Mouse (Mus musculus): Measurements from ENCODE around the gene Pfkfb2.
"Not testable (repeated sequence)": the region's sequence is repeated elsewhere in the genome, so short reads cannot be mapped to it uniquely, and the experiment has no call there.

Pfkfb2 gene

GRCm38 (mm10) chr1:130681656-130682413 is 47.2 kb downstream of the Pfkfb2 start:
- no peak for DNase-seq

- no peak for DNase-seq
Measured at GRCm38 (mm10) chr1:130681075-130681474, 48.0 kb downstream of the Pfkfb2 start.

- DNase-seq = no peak
Measured at GRCm38 (mm10) chr1:130678551-130678950, 50.5 kb downstream of the Pfkfb2 start.

GRCm38 (mm10) chr1:130663576-130663975 is 65.5 kb downstream of the Pfkfb2 start:
- DNase-seq = not testable (repeated sequence)

GRCm38 (mm10) chr1:130661454-130661853 is 67.6 kb downstream of the Pfkfb2 start, which contains the start of gene C4bp:
C4bp (minus strand) TSS chr1:130661632.
- no peak for DNase-seq

- not testable (repeated sequence) for DNase-seq
Measured at GRCm38 (mm10) chr1:130659641-130660040, 69.4 kb downstream of the Pfkfb2 start.

GRCm38 (mm10) chr1:130644103-130644502 is 85.0 kb downstream of the Pfkfb2 start:
- DNase-seq = no peak

GRCm38 (mm10) chr1:130640967-130641366 is 88.1 kb downstream of the Pfkfb2 start:
- DNase-seq = no peak
